Comparison of ENCODE assay signal across 8 mouse cellular contexts in the genomic region with DNA sequence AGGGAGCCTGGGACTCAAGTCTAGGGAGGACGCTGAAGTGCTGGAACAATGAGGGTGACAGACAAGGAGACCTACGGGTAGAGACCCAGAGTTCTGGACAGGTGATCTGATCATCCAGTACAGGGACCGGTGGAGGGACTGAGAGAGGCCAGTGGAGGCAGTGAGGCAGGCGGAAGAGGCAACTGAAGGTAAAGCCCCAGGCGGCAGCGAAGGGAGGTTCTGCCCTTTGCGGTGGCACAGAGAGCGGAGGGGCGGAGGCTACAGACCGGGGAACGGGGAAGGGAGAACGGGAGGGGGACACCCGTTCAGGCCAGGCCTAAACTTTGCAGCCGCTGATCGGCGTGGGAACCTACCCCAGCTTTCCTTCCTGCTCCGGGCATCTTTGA. TPM values are rescaled to one million over a fixed set of nuclear protein-coding genes. Genes with fewer than 3 reads are reported as not detected.
DNase-seq lines count a peak whose midpoint lies in the region; ATAC-seq and TF ChIP-seq lines count a peak whose summit lies in the region.

No protein-coding gene starts in this region.

- no peaks in the 10 kb centered on the region for H3K9me3 ChIP-seq in hindbrain, embryonic 12.5 days (replicated peaks)
- no peaks in the 10 kb centered on the region for H3K9me3 ChIP-seq in limb, embryonic 14.5 days (ENCODE audit: control insufficient read depth, low read length)
- no peaks in the 10 kb centered on the region for H3K9me3 ChIP-seq in midbrain, postnatal 0 days (ENCODE audit: low read length)

- TF ChIP-seq CTCF in thymus, adult 2 months (IDR thresholded peaks at IDR 0.05; ENCODE audit: borderline replicate concordance, control insufficient read depth, extremely low read depth, insufficient read depth, low read length, poor library complexity): no peak
- TF ChIP-seq CTCF in midbrain, postnatal 0 days (IDR thresholded peaks at IDR 0.05): no peak

- peak overlapping the region; percentile 72 for H3K4me2 ChIP-seq in hindbrain, embryonic 12.5 days (replicated peaks)
- H3K4me2 ChIP-seq in limb, embryonic 14.5 days (replicated peaks; ENCODE audit: low read depth, low read length, severe bottlenecking): peak overlapping the region; percentile 97
- H3K4me2 ChIP-seq in midbrain, postnatal 0 days (ENCODE audit: low read depth, low read length, poor library complexity, severe bottlenecking): peak overlapping the region; percentile 95

- no peak overlapping the region for H3K27ac ChIP-seq in thymus, adult 2 months (ENCODE audit: control insufficient read depth, insufficient read depth, low read length)
- H3K27ac ChIP-seq in hindbrain, embryonic 12.5 days: peak overlapping the region; percentile 96
- no peak overlapping the region for H3K27ac ChIP-seq in limb, embryonic 14.5 days (replicated peaks; ENCODE audit: low read depth, low read length)
- H3K27ac ChIP-seq in midbrain, postnatal 0 days (ENCODE audit: low read depth, low read length): peak overlapping the region; percentile 97

- 2% methylated on average over 16 of the region's 17 CpGs for WGBS in thymus, adult 2 months
- WGBS in hindbrain, embryonic 12.5 days: 2% methylated on average over 17 of the region's 17 CpGs
- 3% methylated on average over 16 of the region's 17 CpGs for whole genome bisulfite sequencing in limb, embryonic 14.5 days
- WGBS in midbrain, postnatal 0 days: 3% methylated on average over 15 of the region's 17 CpGs

- H3K4me3 ChIP-seq in thymus, adult 2 months (ENCODE audit: control insufficient read depth, insufficient read depth, low read length): peak overlapping the region; percentile 13; the same call in 1 of the 2 replicates
- peak overlapping the region; percentile 86 for H3K4me3 ChIP-seq in hindbrain, embryonic 12.5 days
- H3K4me3 ChIP-seq in limb, embryonic 14.5 days (replicated peaks; ENCODE audit: low read length): peak overlapping the region; percentile 76
- H3K4me3 ChIP-seq in midbrain, postnatal 0 days (ENCODE audit: low read depth, low read length): peak overlapping the region; percentile 98

- peak overlapping the region; percentile 86 for H3K9ac ChIP-seq in hindbrain, embryonic 12.5 days
- peak overlapping the region; percentile 75 for H3K9ac ChIP-seq in limb, embryonic 14.5 days (ENCODE audit: low read depth, low read length, severe bottlenecking)
- H3K9ac ChIP-seq in midbrain, postnatal 0 days (replicated peaks; ENCODE audit: low read length, poor library complexity, severe bottlenecking): peak overlapping the region; percentile 84

- no peaks in the 10 kb centered on the region for H3K36me3 ChIP-seq in thymus, adult 2 months (ENCODE audit: control insufficient read depth, insufficient read depth, low read length)
- H3K36me3 ChIP-seq in hindbrain, embryonic 12.5 days: no peaks in the 10 kb centered on the region
- H3K36me3 ChIP-seq in limb, embryonic 14.5 days (ENCODE audit: control insufficient read depth, insufficient read depth, low read length): no peaks in the 10 kb centered on the region
- no peaks in the 10 kb centered on the region for H3K36me3 ChIP-seq in midbrain, postnatal 0 days (ENCODE audit: insufficient read depth, low read length)

- peaks cover 12% of the 10 kb centered on the region for H3K4me1 ChIP-seq in thymus, adult 2 months (replicated peaks; ENCODE audit: control insufficient read depth, insufficient read depth, low read length)
- peaks cover 60% of the 10 kb centered on the region for H3K4me1 ChIP-seq in hindbrain, embryonic 12.5 days
- peaks cover 14% of the 10 kb centered on the region; the same call in 1 of the 2 replicates for H3K4me1 ChIP-seq in limb, embryonic 14.5 days (ENCODE audit: control insufficient read depth, insufficient read depth, low read length)
- H3K4me1 ChIP-seq in midbrain, postnatal 0 days (ENCODE audit: insufficient read depth, low read length): peaks cover 9% of the 10 kb centered on the region; the same call in 1 of the 2 replicates

- TF ChIP-seq POLR2A in thymus, adult 2 months (IDR thresholded peaks at IDR 0.05; ENCODE audit: control insufficient read depth, extremely low read depth, insufficient read depth, low read length, poor library complexity): no peak
- no peak for TF ChIP-seq POLR2A in limb, embryonic 14.5 days (IDR thresholded peaks at IDR 0.05; ENCODE audit: borderline replicate concordance, extremely low read depth, insufficient read depth, insufficient read length)

- H3K27me3 ChIP-seq in thymus, adult 2 months (ENCODE audit: control insufficient read depth, insufficient read depth, low read length): peaks cover 35% of the 10 kb centered on the region
- peaks cover 26% of the 10 kb centered on the region; the same call in 1 of the 2 replicates for H3K27me3 ChIP-seq in hindbrain, embryonic 12.5 days
- peaks cover 40% of the 10 kb centered on the region for H3K27me3 ChIP-seq in limb, embryonic 14.5 days (ENCODE audit: control insufficient read depth, insufficient read depth, low read length)
- no peaks in the 10 kb centered on the region for H3K27me3 ChIP-seq in midbrain, postnatal 0 days (ENCODE audit: insufficient read depth, low read length)

- no peak for DNase-seq in thymus, adult 2 months
- no peak for DNase-seq in thymus, postnatal 10 days (ENCODE audit: low spot score in 2 of 2)
- DNase-seq in limb, embryonic 14.5 days (ENCODE audit: low spot score): no peak
- DNase-seq in midbrain, postnatal 0 days (ENCODE audit: low spot score): no peak
- DNase-seq in testis, postnatal 14 days (ENCODE audit: low spot score): no peak
- no peak for DNase-seq in frontal cortex, postnatal 25 days (ENCODE audit: low spot score in 2 of 2)

- peak; percentile 53 for ATAC-seq in common myeloid progenitor, adult 5-6 weeks (replicated peaks; ENCODE audit: low read depth, poor library complexity, severe bottlenecking)
- ATAC-seq in hindbrain, embryonic 12.5 days (ENCODE audit: low FRiP score): no peak
- ATAC-seq in limb, embryonic 14.5 days (ENCODE audit: low FRiP score, low read depth): no peak
- no peak for ATAC-seq in midbrain, postnatal 0 days (ENCODE audit: low FRiP score)

RNA-seq across cellular contexts. Expression of a gene that starts 1.8 kb away (rescaled TPM):
- polyA plus RNA-seq in thymus, adult 2 months (2012; rRNA removed): 2.2 and 2.7 TPM in 2 replicates
- total RNA-seq in common myeloid progenitor, adult 5-6 weeks (2017): 0.10 TPM in 1 of 2 replicates, not detected in the other
- 7.9 TPM in 2 replicates for polyA plus RNA-seq in hindbrain, embryonic 12.5 days (2016; fragmentation: Nextera tagmentation; extraction: Ambion mirVana)
- 7.8 and 9.0 TPM in 2 replicates for polyA plus RNA-seq in limb, embryonic 14.5 days (2012; rRNA removed)
- 2.1 and 2.9 TPM in 2 replicates for polyA plus RNA-seq in limb, embryonic 14.5 days (2014; fragmentation: Nextera tagmentation; extraction: Ambion mirVana)
- 50.9 and 55.6 TPM in 2 replicates for total RNA-seq in midbrain, postnatal 0 days (2014; rRNA removed)
- 25.0 and 29.2 TPM in 2 replicates for polyA plus RNA-seq in midbrain, postnatal 0 days (2015; fragmentation: Nextera tagmentation; extraction: Ambion mirVana)

RNA-seq across cellular contexts. Expression of a gene that starts 21.5 kb away (rescaled TPM):
- 16.6 and 16.9 TPM in 2 replicates for polyA plus RNA-seq in thymus, adult 2 months (2012; rRNA removed)
- total RNA-seq in common myeloid progenitor, adult 5-6 weeks (2017): 4.7 and 7.3 TPM in 2 replicates
- polyA plus RNA-seq in hindbrain, embryonic 12.5 days (2016; fragmentation: Nextera tagmentation; extraction: Ambion mirVana): 16.1 and 22.3 TPM in 2 replicates
- 13.8 and 14.2 TPM in 2 replicates for polyA plus RNA-seq in limb, embryonic 14.5 days (2012; rRNA removed)
- 17.1 and 18.4 TPM in 2 replicates for polyA plus RNA-seq in limb, embryonic 14.5 days (2014; fragmentation: Nextera tagmentation; extraction: Ambion mirVana)
- 32.6 and 35.2 TPM in 2 replicates for total RNA-seq in midbrain, postnatal 0 days (2014; rRNA removed)
- 17.6 and 19.2 TPM in 2 replicates for polyA plus RNA-seq in midbrain, postnatal 0 days (2015; fragmentation: Nextera tagmentation; extraction: Ambion mirVana)

RNA-seq across cellular contexts. Expression of a gene that starts 59.6 kb away (rescaled TPM):
- polyA plus RNA-seq in thymus, adult 2 months (2012; rRNA removed): not detected in 2 replicates
- total RNA-seq in common myeloid progenitor, adult 5-6 weeks (2017): not detected in 2 replicates
- 0.69 and 1.2 TPM in 2 replicates for polyA plus RNA-seq in hindbrain, embryonic 12.5 days (2016; fragmentation: Nextera tagmentation; extraction: Ambion mirVana)
- polyA plus RNA-seq in limb, embryonic 14.5 days (2012; rRNA removed): 0.03 TPM in 1 of 2 replicates, not detected in the other
- polyA plus RNA-seq in limb, embryonic 14.5 days (2014; fragmentation: Nextera tagmentation; extraction: Ambion mirVana): 0.07 TPM in 1 of 2 replicates, not detected in the other
- 18.7 and 24.0 TPM in 2 replicates for total RNA-seq in midbrain, postnatal 0 days (2014; rRNA removed)
- polyA plus RNA-seq in midbrain, postnatal 0 days (2015; fragmentation: Nextera tagmentation; extraction: Ambion mirVana): 20.1 and 21.6 TPM in 2 replicates

Comparison
In these comparisons a context has a peak if more than half of its experiments do, and no peak if none do; other contexts are left out.
1. H3K27ac ChIP-seq: peak in hindbrain, embryonic 12.5 days (single experiment) and midbrain, postnatal 0 days (single experiment); none in thymus, adult 2 months (single experiment) and limb, embryonic 14.5 days (single experiment).
2. H3K4me3 ChIP-seq: peak in every context shown above with its lines; median percentile 98 in midbrain, postnatal 0 days; 86 in hindbrain, embryonic 12.5 days; 76 in limb, embryonic 14.5 days; 13 in thymus, adult 2 months.
3. Peak in every context shown above with its lines, with median percentiles within 50 percentile points of each other: H3K4me2 ChIP-seq and H3K9ac ChIP-seq.